Mouse (Mus musculus): ENCODE results near the gene Golga2. TPM values are rescaled to one million over a fixed set of nuclear protein-coding genes. Genes with fewer than 3 reads are reported as not detected.
A peak's percentile ranks its signal among the peaks of the same experiment; 100 is the strongest.

The Golga2 gene
- polyA plus RNA-seq, 1 experiment = 60.1 TPM

DNA sequence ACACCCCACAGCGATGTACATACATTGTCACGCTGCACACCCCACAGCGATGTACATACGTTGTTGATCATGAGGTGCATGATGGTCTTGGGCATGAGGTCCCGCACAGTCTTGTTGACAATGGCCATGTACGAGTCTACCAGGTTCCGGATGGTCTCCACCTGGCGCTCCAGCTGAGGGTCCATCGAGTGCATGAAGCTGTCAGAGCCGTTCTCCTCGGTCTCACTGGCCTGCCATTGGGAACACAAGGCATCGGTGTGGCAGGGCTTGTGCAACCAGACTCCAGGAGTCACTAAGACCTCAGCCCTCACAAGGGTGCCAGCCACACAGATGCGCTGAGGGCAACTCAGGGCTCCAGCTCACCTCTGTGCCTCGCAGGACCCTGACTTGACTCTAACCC, 27.6 kb downstream of the Golga2 start:
- H3K27ac ChIP-seq (ENCODE audit: insufficient read depth, low read length) = no peak overlapping the region
- no peak for TF ChIP-seq CTCF (IDR thresholded peaks at IDR 0.05; ENCODE audit: extremely low read depth, insufficient read depth, low read length)
- no peak for TF ChIP-seq POLR2A (IDR thresholded peaks at IDR 0.05; ENCODE audit: extremely low read depth, insufficient read depth, low read length)
- no peak overlapping the region for H3K4me3 ChIP-seq (ENCODE audit: insufficient read depth, low read length)
- peaks cover 6% of the 10 kb centered on the region for H3K4me1 ChIP-seq (ENCODE audit: control insufficient read depth, insufficient read depth, low read length)

GRCm38 (mm10) chr2:32315751-32316150, 28.6 kb downstream of the Golga2 start:
- TF ChIP-seq CTCF (IDR thresholded peaks at IDR 0.05; ENCODE audit: extremely low read depth, insufficient read depth, low read length) (no peak), POLR2A (IDR thresholded peaks at IDR 0.05; ENCODE audit: extremely low read depth, insufficient read depth, low read length) (no peak)
- Histone ChIP-seq H3K27ac (ENCODE audit: insufficient read depth, low read length) (peak overlapping the region; percentile 1; the same call in 1 of the 2 replicates), H3K4me3 (ENCODE audit: insufficient read depth, low read length) (no peak overlapping the region), H3K4me1 (ENCODE audit: control insufficient read depth, insufficient read depth, low read length) (peaks cover 8% of the 10 kb centered on the region)

GRCm38 (mm10) chr2:32316887-32317656, 29.9 kb downstream of the Golga2 start:
- no peak overlapping the region for H3K4me3 ChIP-seq (ENCODE audit: insufficient read depth, low read length)
- no peak for TF ChIP-seq POLR2A (IDR thresholded peaks at IDR 0.05; ENCODE audit: extremely low read depth, insufficient read depth, low read length)
- no peak for TF ChIP-seq CTCF (IDR thresholded peaks at IDR 0.05; ENCODE audit: extremely low read depth, insufficient read depth, low read length)
- H3K27ac ChIP-seq (ENCODE audit: insufficient read depth, low read length) = peak overlapping the region; percentile 43
- H3K4me1 ChIP-seq (ENCODE audit: control insufficient read depth, insufficient read depth, low read length) = peaks cover 7% of the 10 kb centered on the region

DNA sequence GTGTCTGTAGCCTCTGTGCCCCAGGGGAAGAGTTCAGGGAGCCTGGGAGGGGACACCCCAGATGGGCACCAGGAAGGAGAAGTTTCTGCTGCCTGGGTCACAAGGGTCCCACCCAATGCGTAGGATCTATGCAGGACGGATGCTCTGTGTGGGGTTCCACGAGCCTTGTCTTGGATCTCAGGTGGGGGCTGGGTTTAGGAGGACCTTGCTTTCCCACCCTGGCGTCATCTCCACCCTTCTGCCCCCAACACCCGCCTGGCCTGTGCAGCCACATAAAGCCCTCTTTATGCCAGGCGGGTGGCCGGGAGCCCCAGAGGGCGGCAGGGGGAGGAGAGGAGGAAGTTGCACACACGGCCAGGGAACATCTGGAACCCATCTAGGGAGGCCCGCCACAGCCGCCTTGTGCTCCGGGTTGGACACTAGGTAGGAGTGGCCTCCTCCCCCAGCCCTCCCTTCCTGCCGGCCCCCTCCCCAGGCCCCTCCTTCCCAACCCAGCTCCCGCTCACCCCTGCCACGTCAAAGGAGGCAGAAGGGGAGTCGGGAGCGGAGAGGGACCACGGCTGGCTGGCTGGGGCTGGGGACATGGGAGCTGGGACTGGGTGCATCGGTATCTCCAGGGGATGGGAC, 30.7 kb downstream of the Golga2 start:
- Histone ChIP-seq H3K27ac (ENCODE audit: insufficient read depth, low read length) (peak overlapping the region; percentile 43), H3K4me1 (ENCODE audit: control insufficient read depth, insufficient read depth, low read length) (peaks cover 9% of the 10 kb centered on the region), H3K4me3 (ENCODE audit: insufficient read depth, low read length) (no peak overlapping the region)
- no peak for TF ChIP-seq POLR2A (IDR thresholded peaks at IDR 0.05; ENCODE audit: extremely low read depth, insufficient read depth, low read length)
- TF ChIP-seq CTCF (IDR thresholded peaks at IDR 0.05; ENCODE audit: extremely low read depth, insufficient read depth, low read length) = no peak

DNA sequence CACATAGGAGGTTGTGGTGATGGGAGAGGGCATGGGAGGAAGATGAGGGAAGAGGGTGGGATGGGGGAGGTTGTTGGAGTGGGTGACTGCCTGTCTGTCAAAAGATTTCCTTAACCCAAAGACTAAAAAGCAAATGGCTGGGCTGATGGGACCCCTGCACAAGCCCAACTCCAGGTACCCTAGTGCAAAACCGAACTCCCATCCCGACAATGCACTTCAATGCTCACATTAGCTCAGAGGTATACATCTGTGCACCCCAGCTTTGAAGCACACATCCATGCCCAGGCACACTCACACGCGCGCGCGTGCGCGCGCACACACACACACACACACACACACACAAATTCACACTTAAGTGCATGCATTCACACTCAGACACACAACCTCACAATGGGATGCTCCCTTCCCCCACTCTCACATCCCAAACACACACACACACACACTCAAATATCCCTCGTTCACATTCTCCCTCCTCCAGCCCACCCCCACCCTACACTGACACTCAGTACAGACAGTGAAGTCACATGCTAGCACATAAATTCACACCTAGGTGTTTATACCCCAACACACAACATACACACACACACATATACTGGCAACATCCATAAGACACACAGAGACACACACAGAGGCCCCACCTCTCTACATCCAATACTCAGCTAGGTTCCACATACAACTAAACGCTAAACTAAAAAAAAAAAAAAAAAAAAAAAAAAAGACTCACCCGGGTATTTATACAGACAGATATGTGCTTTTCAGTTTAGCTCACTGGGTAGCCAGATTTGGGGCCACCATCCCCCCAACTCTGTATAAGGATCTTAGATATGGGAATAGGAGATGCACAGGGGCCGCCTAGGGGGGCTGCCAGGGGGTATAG, 31.8 kb downstream of the Golga2 start:
- Histone ChIP-seq H3K4me3 (ENCODE audit: insufficient read depth, low read length) (no peak overlapping the region), H3K27ac (ENCODE audit: insufficient read depth, low read length) (no peak overlapping the region), H3K4me1 (ENCODE audit: control insufficient read depth, insufficient read depth, low read length) (peaks cover 9% of the 10 kb centered on the region)
- no peak for TF ChIP-seq POLR2A (IDR thresholded peaks at IDR 0.05; ENCODE audit: extremely low read depth, insufficient read depth, low read length)

DNA sequence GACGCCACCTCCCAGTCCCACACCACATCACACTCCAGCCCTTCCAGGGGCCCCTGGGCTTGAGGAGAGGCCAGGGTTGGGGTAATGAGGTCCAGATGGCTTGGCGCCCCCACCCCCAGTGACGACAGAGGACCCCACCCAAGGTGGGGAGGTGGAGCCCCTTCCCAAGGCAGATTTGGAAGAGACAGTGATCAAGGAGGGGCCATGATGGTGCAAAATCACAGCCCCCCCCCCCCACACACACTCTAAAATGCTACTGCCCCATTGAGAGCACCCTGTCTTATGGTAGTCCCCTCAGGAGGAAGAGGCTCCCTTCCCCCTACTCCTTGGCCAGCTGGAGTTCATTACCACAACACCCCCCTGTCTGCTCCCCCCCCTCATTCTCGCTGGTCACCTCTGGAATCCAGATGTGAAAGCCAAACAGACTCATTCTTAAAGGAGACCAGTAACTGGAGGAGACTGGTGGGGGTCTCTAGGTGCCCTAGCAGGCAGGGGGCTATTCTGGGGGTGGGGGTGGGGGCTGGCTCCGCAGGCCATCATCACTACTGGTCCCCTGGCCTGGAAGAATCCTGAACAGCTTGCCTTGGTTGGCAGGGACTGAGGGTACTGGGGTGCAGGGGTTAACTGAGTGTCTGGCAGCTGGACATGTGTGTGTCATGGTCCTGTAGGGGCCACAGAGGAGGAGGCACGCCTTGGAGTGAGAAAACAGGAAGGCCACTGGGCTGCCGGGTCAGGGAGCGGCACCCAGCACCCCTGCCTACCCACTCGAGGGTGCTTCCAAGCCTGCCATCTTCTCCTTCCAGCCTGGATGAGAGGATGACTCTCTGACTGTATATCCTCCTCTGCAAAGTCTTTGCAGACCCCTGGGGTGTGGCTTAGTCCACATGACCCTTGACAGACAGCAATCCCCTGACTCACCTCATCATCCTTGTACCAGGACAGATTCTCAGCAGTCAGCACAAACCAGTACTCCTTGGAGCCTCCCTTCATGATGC, 32.7 kb downstream of the Golga2 start:
- Histone ChIP-seq H3K4me1 (ENCODE audit: control insufficient read depth, insufficient read depth, low read length) (peaks cover 9% of the 10 kb centered on the region), H3K27ac (ENCODE audit: insufficient read depth, low read length) (no peak overlapping the region), H3K4me3 (ENCODE audit: insufficient read depth, low read length) (no peak overlapping the region)
- TF ChIP-seq CTCF (IDR thresholded peaks at IDR 0.05; ENCODE audit: extremely low read depth, insufficient read depth, low read length) (no peak), POLR2A (IDR thresholded peaks at IDR 0.05; ENCODE audit: extremely low read depth, insufficient read depth, low read length) (no peak)

- no peak for TF ChIP-seq CTCF (IDR thresholded peaks at IDR 0.05; ENCODE audit: extremely low read depth, insufficient read depth, low read length)
- no peak for TF ChIP-seq POLR2A (IDR thresholded peaks at IDR 0.05; ENCODE audit: extremely low read depth, insufficient read depth, low read length)
- no peak overlapping the region for H3K27ac ChIP-seq (ENCODE audit: insufficient read depth, low read length)
- H3K4me3 ChIP-seq (ENCODE audit: insufficient read depth, low read length) = no peak overlapping the region
- peaks cover 12% of the 10 kb centered on the region for H3K4me1 ChIP-seq (ENCODE audit: control insufficient read depth, insufficient read depth, low read length)
Observed at GRCm38 (mm10) chr2:32320721-32321120, 33.5 kb downstream of the Golga2 start.

- Histone ChIP-seq H3K27ac (ENCODE audit: insufficient read depth, low read length) (no peak overlapping the region), H3K4me1 (ENCODE audit: control insufficient read depth, insufficient read depth, low read length) (peaks cover 13% of the 10 kb centered on the region), H3K4me3 (ENCODE audit: insufficient read depth, low read length) (no peak overlapping the region)
- TF ChIP-seq POLR2A (IDR thresholded peaks at IDR 0.05; ENCODE audit: extremely low read depth, insufficient read depth, low read length) (no peak), CTCF (IDR thresholded peaks at IDR 0.05; ENCODE audit: extremely low read depth, insufficient read depth, low read length) (no peak)
Observed at GRCm38 (mm10) chr2:32321591-32322298, 34.6 kb downstream of the Golga2 start.

Data from cortical plate, adult 2 months (tissue).